Mouse (Mus musculus): ENCODE data around the gene Itga9. TPM values are rescaled to one million over a fixed set of nuclear protein-coding genes. Genes with fewer than 3 reads are reported as not detected.

Itga9 gene
- polyA plus RNA-seq, 1 experiment from 2014 or later, result 1.6 TPM

DNA sequence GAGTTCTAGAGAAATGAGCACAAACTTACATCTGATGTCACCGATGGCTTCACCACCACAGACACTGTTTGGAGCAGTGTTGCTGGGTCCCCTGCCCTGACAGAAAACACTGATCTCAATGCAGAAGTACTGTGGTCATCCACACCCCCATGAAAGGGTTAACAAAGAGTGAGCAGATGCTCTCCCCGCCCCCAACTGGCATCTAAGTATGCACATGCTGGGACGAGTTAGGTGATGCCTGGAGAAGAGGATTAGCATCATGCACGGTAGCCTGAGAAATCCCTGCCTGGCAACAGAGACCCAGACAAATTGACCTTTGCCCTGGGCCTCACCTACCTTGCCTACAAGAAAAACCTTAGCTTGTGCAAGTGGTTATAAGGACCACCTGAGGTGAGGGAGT is 162.1 kb downstream of the Itga9 start:
- no peak overlapping the region for H3K4me3 ChIP-seq
- no peaks in the 10 kb centered on the region for H3K9me3 ChIP-seq
- H3K9ac ChIP-seq (replicated peaks), result no peak overlapping the region
- no peak for ATAC-seq (replicated peaks)
- H3K4me2 ChIP-seq (replicated peaks), result no peak overlapping the region
- 31% methylated on average over 4 of the region's 4 CpGs for WGBS
- H3K36me3 ChIP-seq, result no peaks in the 10 kb centered on the region
- no peaks in the 10 kb centered on the region for H3K27me3 ChIP-seq
- H3K4me1 ChIP-seq, result peaks cover under 1% of the 10 kb centered on the region
- H3K27ac ChIP-seq (replicated peaks), result no peak overlapping the region

GRCm38 (mm10) chr9:118770366-118770765 is 163.9 kb downstream of the Itga9 start:
- no peak overlapping the region for H3K9ac ChIP-seq (replicated peaks)
- no peak overlapping the region for H3K4me2 ChIP-seq (replicated peaks)
- no peak for ATAC-seq (replicated peaks)
- no peaks in the 10 kb centered on the region for H3K36me3 ChIP-seq
- 70% methylated on average over 4 of the region's 4 CpGs for WGBS
- H3K4me3 ChIP-seq, result no peak overlapping the region
- no peak overlapping the region for H3K27ac ChIP-seq (replicated peaks)
- H3K4me1 ChIP-seq, result no peaks in the 10 kb centered on the region
- H3K9me3 ChIP-seq, result no peaks in the 10 kb centered on the region
- H3K27me3 ChIP-seq, result no peaks in the 10 kb centered on the region

GRCm38 (mm10) chr9:118774676-118775075 is 168.2 kb downstream of the Itga9 start:
- ATAC-seq (replicated peaks), result no peak
- WGBS, result 87% methylated on average over 6 of the region's 6 CpGs

DNA sequence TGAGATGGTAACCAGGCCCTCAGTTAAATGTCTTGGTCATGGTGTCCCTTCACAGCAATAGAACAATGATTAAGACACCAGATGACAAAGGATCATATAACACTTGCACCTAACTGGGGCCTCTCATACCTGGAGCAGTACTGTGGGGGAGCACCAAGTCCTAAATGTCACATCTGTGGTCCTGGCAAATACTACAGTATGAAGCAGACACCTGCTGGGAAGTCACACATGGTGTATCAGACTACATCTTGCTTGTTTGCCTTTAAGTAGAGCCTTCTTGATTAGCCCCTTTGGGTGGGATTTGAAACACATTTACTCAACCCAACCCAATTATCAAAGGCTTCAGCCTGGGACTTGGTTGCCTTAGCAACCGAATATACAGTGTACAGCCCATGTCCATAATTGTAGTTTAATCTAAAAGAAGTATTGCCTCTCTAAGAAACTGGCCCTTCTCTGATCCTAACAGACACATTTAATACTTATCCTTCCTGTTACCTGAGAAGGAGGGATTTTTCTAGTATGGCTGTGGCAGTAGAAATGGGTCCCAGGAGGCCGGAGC is 170.5 kb downstream of the Itga9 start:
- no peak overlapping the region for H3K4me3 ChIP-seq
- 91% methylated on average over 2 of the region's 2 CpGs for WGBS
- ATAC-seq (replicated peaks), result no peak

More at GRCm38 (mm10) chr9:118774676-118775075, 168.2 kb downstream of the Itga9 start:
- H3K4me2 ChIP-seq (replicated peaks), result no peak overlapping the region
- no peak overlapping the region for H3K4me3 ChIP-seq
- no peak overlapping the region for H3K27ac ChIP-seq (replicated peaks)
- H3K4me1 ChIP-seq, result no peaks in the 10 kb centered on the region
- H3K9ac ChIP-seq (replicated peaks), result no peak overlapping the region
- H3K36me3 ChIP-seq, result no peaks in the 10 kb centered on the region
- no peaks in the 10 kb centered on the region for H3K9me3 ChIP-seq
- H3K27me3 ChIP-seq, result no peaks in the 10 kb centered on the region

DNA sequence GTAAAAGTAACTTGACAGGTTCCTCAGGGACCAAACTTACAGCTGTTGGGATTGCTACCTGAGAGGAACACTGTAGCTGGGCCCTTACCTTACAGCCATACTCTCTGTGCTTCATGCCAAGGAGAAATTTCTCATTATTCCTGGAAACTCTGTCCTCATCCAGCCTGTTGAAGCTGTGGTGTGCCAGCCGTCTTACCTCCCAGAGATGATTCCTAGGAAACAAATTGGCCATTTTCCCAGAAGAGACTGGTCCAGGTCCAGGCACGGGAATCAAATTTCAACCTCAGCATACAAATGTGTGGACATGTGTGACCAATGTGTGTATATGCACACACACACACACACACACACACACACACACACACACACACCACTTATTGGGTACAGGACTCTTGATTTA is 172.1 kb downstream of the Itga9 start:
- no peak overlapping the region for H3K4me2 ChIP-seq (replicated peaks)
- no peak overlapping the region for H3K27ac ChIP-seq (replicated peaks)
- ATAC-seq (replicated peaks), result no peak
- 53% methylated on average over 2 of the region's 2 CpGs for WGBS
- H3K4me3 ChIP-seq, result no peak overlapping the region
- no peaks in the 10 kb centered on the region for H3K36me3 ChIP-seq
- H3K4me1 ChIP-seq, result no peaks in the 10 kb centered on the region
- H3K9me3 ChIP-seq, result no peaks in the 10 kb centered on the region
- no peak overlapping the region for H3K9ac ChIP-seq (replicated peaks)
- H3K27me3 ChIP-seq, result no peaks in the 10 kb centered on the region

More for the DNA sequence above, 170.5 kb downstream of the Itga9 start:
- Histone ChIP-seq H3K27me3 (no peaks in the 10 kb centered on the region), H3K27ac (replicated peaks) (no peak overlapping the region), H3K9me3 (no peaks in the 10 kb centered on the region), H3K4me2 (replicated peaks) (no peak overlapping the region), H3K9ac (replicated peaks) (no peak overlapping the region), H3K4me1 (no peaks in the 10 kb centered on the region), H3K36me3 (no peaks in the 10 kb centered on the region)

DNA sequence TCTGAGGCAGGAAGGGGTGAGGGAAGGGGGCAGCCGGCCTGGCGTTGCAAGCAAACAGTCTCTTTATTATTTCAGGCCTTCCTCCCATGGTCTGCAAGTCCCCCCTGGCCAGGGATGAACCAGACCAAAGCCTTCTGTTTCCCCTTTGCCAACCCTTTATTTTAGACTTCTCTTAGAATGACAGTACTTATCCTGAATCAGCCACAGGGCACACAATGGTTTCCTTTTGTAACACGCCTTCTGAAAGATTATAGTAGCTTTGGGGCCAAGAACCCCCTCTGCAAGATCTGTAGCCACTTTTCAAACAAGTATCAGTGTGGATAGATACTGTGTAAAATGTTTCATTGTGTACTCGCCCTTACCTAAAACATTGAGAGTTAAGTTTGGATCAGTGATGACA is 178.1 kb downstream of the Itga9 start:
- WGBS, result 58% methylated on average over 4 of the region's 4 CpGs
- no peaks in the 10 kb centered on the region for H3K27me3 ChIP-seq
- no peak overlapping the region for H3K9ac ChIP-seq (replicated peaks)
- H3K36me3 ChIP-seq, result no peaks in the 10 kb centered on the region
- H3K27ac ChIP-seq (replicated peaks), result no peak overlapping the region
- H3K9me3 ChIP-seq, result no peaks in the 10 kb centered on the region
- no peak overlapping the region for H3K4me2 ChIP-seq (replicated peaks)
- H3K4me1 ChIP-seq, result peaks cover 5% of the 10 kb centered on the region; the same call in 1 of the 2 replicates
- no peak for ATAC-seq (replicated peaks)
- no peak overlapping the region for H3K4me3 ChIP-seq

DNA sequence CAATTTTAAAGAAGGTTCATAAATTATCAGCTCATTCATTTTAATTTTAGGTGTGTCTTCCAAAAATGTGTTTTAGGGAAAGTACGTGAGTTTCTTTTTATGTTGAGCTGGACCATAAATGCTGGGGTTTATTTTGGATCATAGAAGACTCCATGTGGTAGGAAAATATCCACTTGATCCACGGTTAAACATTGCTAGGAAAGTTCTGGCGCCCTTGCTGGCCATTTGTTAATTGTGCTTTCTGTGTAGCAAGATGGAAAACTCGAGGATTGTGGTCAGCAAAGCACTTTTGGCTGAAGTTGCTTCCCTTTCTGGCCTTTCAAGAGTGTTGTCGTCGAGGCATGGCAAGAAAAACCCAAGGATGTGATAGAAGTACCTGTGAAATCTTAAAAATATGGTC is 179.3 kb downstream of the Itga9 start:
- WGBS, result 82% methylated on average over 6 of the region's 6 CpGs
- no peaks in the 10 kb centered on the region for H3K36me3 ChIP-seq

DNA sequence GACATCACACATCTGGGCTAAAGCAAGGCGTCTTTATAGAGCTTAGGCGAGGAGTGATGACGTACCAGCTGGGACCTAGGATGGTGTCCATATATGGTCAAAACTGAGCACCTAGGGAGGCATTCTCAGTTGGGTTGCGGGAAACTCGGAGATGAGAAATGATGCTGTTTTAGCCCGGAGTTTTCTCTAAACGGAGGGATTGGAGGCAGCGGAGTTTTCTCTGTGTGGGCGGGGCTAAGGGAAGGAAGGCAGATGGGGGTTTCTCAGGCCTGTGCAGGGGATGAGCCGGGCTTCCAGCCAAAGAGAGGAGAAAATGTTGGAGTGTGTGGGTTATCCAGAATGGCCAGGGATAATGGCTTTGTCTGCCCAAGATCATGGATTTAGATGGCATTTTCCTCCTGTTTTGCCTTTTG is 182.4 kb downstream of the Itga9 start:
- WGBS, result 60% methylated on average over 10 of the region's 10 CpGs
- Histone ChIP-seq H3K36me3 (no peaks in the 10 kb centered on the region), H3K4me3 (no peak overlapping the region), H3K27ac (replicated peaks) (no peak overlapping the region), H3K4me1 (peaks cover 12% of the 10 kb centered on the region; the same call in 1 of the 2 replicates), H3K27me3 (no peaks in the 10 kb centered on the region), H3K9ac (replicated peaks) (no peak overlapping the region), H3K9me3 (no peaks in the 10 kb centered on the region), H3K4me2 (replicated peaks) (no peak overlapping the region)
- ATAC-seq (replicated peaks), result no peak

More for the DNA sequence above, 179.3 kb downstream of the Itga9 start:
- Histone ChIP-seq H3K4me1 (peaks cover 5% of the 10 kb centered on the region; the same call in 1 of the 2 replicates), H3K9ac (replicated peaks) (no peak overlapping the region), H3K4me2 (replicated peaks) (no peak overlapping the region), H3K4me3 (no peak overlapping the region), H3K27ac (replicated peaks) (no peak overlapping the region), H3K27me3 (no peaks in the 10 kb centered on the region), H3K9me3 (no peaks in the 10 kb centered on the region)
- ATAC-seq (replicated peaks), result no peak

- 48% methylated on average over 3 of the region's 3 CpGs for WGBS
- 0 out of 2 replicates have a peak, but pooled peaks have one; percentile 51 for ATAC-seq (replicated peaks)
Observed at GRCm38 (mm10) chr9:118791231-118791630, 184.7 kb downstream of the Itga9 start.

GRCm38 (mm10) chr9:118793151-118793785 is 186.8 kb downstream of the Itga9 start:
- 84% methylated on average over 14 of the region's 21 CpGs for WGBS
- Histone ChIP-seq H3K36me3 (no peaks in the 10 kb centered on the region), H3K27ac (replicated peaks) (no peak overlapping the region), H3K4me3 (no peak overlapping the region), H3K9me3 (no peaks in the 10 kb centered on the region), H3K9ac (replicated peaks) (no peak overlapping the region), H3K4me2 (replicated peaks) (no peak overlapping the region), H3K4me1 (peaks cover 12% of the 10 kb centered on the region; the same call in 1 of the 2 replicates), H3K27me3 (no peaks in the 10 kb centered on the region)
- no peak for ATAC-seq (replicated peaks)

More at GRCm38 (mm10) chr9:118791231-118791630, 184.7 kb downstream of the Itga9 start:
- H3K4me2 ChIP-seq (replicated peaks), result no peak overlapping the region
- no peaks in the 10 kb centered on the region for H3K9me3 ChIP-seq
- H3K4me3 ChIP-seq, result no peak overlapping the region
- H3K9ac ChIP-seq (replicated peaks), result no peak overlapping the region
- H3K4me1 ChIP-seq, result peaks cover 12% of the 10 kb centered on the region; the same call in 1 of the 2 replicates
- H3K27ac ChIP-seq (replicated peaks), result no peak overlapping the region
- H3K36me3 ChIP-seq, result no peaks in the 10 kb centered on the region
- no peaks in the 10 kb centered on the region for H3K27me3 ChIP-seq

DNA sequence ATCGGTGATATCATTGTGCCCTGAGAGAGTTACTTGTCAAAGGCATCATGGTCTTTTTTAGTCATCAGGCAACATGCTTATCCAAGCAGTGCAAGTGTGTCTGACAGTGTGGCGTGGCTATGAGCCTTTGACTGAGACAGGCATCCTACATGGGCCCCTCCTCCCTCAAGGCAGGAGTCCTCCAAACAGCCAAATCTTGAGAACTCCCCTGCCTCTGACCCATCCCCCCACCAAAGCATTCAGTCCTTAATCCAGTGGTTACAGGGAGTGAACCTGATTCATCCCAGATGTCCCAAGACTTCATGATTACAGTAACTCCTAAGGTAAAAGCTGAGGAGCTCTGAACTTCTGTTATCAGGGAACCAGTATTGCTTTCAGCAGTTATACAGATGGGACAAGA is 188.2 kb downstream of the Itga9 start:
- no peaks in the 10 kb centered on the region for H3K9me3 ChIP-seq
- whole genome bisulfite sequencing, result 78% methylated on average over 2 of the region's 2 CpGs
- H3K27me3 ChIP-seq, result no peaks in the 10 kb centered on the region
- no peak overlapping the region for H3K9ac ChIP-seq (replicated peaks)
- no peak for ATAC-seq (replicated peaks)
- H3K4me2 ChIP-seq (replicated peaks), result no peak overlapping the region
- H3K27ac ChIP-seq (replicated peaks), result no peak overlapping the region
- H3K36me3 ChIP-seq, result no peaks in the 10 kb centered on the region
- peaks cover 12% of the 10 kb centered on the region for H3K4me1 ChIP-seq
- H3K4me3 ChIP-seq, result no peak overlapping the region

GRCm38 (mm10) chr9:118795304-118795703 is 188.8 kb downstream of the Itga9 start:
- peaks cover 12% of the 10 kb centered on the region for H3K4me1 ChIP-seq
- H3K36me3 ChIP-seq, result no peaks in the 10 kb centered on the region
- H3K27ac ChIP-seq (replicated peaks), result no peak overlapping the region
- no peaks in the 10 kb centered on the region for H3K27me3 ChIP-seq
- WGBS, result 44% methylated on average over 4 of the region's 4 CpGs
- H3K4me3 ChIP-seq, result no peak overlapping the region
- no peak overlapping the region for H3K4me2 ChIP-seq (replicated peaks)
- H3K9me3 ChIP-seq, result no peaks in the 10 kb centered on the region
- no peak overlapping the region for H3K9ac ChIP-seq (replicated peaks)
- ATAC-seq (replicated peaks), result no peak

Measured in forebrain, embryonic 15.5 days (tissue).